Mouse (Mus musculus): Measurements from ENCODE around the gene Gm45233.
"Not testable (repeated sequence)": the region's sequence is repeated elsewhere in the genome, so short reads cannot be mapped to it uniquely, and the experiment has no call there.

Gene Gm45233

GRCm38 (mm10) chr7:43443917-43444293 is at the start of gene Gm45233, which contains the start of gene Etfb:
TSS of gene Gm45233 (plus strand) at chr7:43444128.
TSS of gene Etfb (plus strand) at chr7:43444083.
- peak; percentile 93 for DNase-seq (ENCODE audit: low spot score)

- no peak for DNase-seq (ENCODE audit: low spot score)
Measured at GRCm38 (mm10) chr7:43399501-43399900, 44.4 kb upstream of the Gm45233 start.

DNA sequence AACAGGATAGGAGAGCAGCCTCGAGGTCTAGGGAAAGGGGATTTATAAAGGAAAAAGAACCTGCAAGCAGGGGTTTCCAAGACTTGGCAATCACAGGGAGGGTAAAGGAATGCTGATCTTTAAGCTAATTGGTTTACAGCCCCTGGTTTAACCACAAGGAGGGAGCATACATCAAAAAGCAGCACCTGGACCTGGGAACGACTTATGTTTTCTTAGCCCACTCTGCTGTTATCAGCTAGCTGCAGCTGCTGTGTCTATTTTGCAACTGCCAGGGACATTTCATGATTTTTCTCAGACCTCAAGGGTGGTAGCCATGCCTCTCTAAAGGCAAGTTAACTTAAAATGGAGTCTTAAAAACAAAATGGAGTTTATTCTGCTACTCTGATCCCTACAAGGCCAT is 41.2 kb upstream of the Gm45233 start:
- DNase-seq (ENCODE audit: low spot score), result no peak

DNA sequence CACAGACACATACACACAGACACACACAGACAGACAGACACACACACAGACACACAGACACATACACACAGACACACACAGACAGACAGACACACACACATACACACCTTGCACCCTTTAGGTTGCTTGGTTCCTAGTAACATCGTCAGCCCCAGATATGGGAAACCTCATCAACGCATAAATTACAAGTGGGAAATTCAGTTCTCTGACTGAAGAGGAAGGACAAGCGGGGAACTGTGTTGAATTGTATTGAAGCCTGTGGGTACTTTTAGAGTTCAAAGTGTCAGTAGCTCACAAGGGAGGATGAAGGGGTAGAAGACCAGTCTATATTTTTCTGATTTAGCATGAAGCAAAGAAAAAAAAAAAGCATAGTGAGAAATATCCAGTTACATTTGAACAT is 36.4 kb upstream of the Gm45233 start:
- no peak for DNase-seq (ENCODE audit: low spot score)

DNA sequence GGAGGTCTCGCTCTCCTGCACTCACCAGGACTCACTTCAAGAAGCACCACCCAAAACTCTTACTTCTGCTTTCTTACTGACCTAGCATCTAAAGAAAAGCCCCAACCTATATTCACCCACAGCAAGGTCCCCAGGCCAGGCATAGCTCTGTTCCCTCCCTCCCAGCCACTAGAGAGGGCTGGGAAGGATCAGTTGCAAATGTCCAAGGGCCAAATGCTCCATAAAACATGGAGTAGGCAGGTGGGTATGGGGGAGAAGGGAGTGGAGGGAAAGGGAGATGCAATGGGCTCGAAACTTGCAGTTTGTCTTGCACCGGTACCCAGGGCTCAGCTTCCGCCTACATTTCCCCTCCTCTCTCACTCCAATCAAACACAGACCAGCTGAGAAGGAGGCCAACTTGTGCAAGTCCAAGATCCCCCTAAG is 35.8 kb upstream of the Gm45233 start, which contains the start of gene Siglecg:
Siglecg (plus strand) TSS at position 74 of the 423 bp plus-strand sequence.
- no peak for DNase-seq (ENCODE audit: low spot score)

GRCm38 (mm10) chr7:43409084-43409483 is 34.8 kb upstream of the Gm45233 start:
- DNase-seq (ENCODE audit: low spot score), result no peak

GRCm38 (mm10) chr7:43411724-43412123 is 32.2 kb upstream of the Gm45233 start:
- not testable (repeated sequence) for DNase-seq (ENCODE audit: low spot score)

DNA sequence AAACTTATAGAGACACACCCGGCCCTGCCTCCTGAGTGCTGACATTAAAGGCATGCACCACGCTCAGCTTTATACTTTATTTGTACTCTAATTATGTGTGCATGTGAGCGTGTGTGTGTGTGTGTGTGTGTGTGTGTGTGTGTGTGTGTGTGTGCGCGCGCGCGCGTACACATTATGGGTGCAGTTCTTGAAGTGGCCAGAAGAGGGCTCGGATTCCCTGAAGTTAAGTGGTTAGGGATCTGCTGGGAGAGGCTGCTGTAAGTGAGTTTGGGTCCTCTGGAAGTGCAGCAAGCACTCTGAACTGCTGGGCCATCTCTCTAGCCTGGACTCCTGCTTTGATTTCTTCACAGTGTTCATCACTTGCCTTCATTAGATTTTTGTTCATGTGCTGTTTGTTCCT is 26.6 kb upstream of the Gm45233 start:
- DNase-seq (ENCODE audit: low spot score), result no peak

- peak; percentile 57 for DNase-seq (ENCODE audit: low spot score)
Measured at GRCm38 (mm10) chr7:43422995-43423617, 20.8 kb upstream of the Gm45233 start.

GRCm38 (mm10) chr7:43423991-43424625 is 19.8 kb upstream of the Gm45233 start:
- no peak for DNase-seq (ENCODE audit: low spot score)

GRCm38 (mm10) chr7:43427406-43427805 is 16.5 kb upstream of the Gm45233 start, which contains the start of gene Lim2:
TSS of gene Lim2 (plus strand) at chr7:43427670.
- DNase-seq (ENCODE audit: low spot score), result no peak

- DNase-seq (ENCODE audit: low spot score), result no peak
Measured at GRCm38 (mm10) chr7:43429500-43429899, 14.4 kb upstream of the Gm45233 start.

GRCm38 (mm10) chr7:43432891-43433290 is 11.0 kb upstream of the Gm45233 start:
- no peak for DNase-seq (ENCODE audit: low spot score)

- DNase-seq (ENCODE audit: low spot score), result no peak
Measured at GRCm38 (mm10) chr7:43434676-43435075, 9.3 kb upstream of the Gm45233 start.

DNA sequence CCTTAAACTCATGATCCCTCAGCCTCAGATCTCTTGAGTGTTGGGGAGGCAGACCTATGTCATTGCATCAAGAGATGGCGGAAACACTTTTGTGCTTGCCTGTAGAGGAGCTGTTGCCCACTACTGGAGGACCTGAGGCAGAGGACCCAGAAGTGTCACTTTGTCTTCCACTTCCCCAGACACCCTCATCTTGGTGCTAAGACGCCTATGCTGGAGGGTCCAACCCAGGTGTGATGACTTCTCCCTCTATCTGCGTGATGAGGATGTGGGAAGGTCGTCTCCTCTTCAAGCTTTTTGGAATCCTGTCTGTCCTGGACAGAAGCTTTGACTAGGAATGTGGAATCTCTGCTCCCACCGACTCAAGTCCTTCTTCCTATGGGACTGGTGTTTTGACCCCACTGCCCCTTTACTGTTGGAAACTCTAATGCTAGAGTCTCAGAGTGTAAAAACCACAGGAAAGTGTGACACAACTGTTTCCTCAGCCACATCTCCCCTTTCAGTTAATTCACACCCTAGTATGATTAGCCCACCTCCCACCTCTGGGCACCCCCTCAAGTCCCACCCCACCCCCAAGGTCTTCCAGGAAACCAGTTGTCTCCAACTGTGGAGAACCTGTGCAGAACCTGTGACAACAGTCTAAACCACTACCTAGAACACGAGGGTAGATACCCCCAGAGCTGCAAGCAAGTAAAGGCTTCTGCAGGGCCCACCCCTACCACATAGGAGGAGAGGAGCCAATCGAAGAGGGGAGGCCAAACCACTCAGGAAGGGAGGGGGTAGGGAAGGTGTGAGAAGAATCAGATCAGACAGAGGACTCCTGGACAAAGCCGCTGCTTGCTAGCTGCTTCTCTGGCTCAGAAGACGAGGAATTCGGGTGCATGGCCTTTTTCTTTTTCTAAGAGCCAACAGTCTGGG is 7.3 kb upstream of the Gm45233 start, which contains the start of gene Nkg7:
Nkg7 (plus strand) TSS at position 733 of the 915 bp plus-strand sequence.
- DNase-seq (ENCODE audit: low spot score), result no peak

DNA sequence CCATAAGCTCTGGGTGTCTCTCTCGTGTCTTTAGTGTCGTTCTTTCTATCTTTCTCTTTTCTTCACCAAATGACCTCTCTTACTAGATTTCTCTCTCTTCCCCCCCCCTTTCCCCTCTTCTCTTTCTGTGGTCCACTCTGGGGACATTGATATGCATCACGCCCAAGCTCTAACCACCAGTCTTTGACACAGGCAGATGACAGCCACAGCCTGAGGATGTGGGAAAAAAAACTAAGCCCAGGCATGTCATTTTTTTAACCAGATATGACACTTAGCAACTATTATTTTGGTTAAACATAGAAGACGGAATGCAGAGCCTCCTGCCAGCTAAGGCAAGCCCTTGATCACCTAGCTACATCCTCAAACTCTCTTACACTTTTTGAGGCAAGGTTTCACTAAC is 5.3 kb upstream of the Gm45233 start:
- no peak for DNase-seq (ENCODE audit: low spot score)

DNA sequence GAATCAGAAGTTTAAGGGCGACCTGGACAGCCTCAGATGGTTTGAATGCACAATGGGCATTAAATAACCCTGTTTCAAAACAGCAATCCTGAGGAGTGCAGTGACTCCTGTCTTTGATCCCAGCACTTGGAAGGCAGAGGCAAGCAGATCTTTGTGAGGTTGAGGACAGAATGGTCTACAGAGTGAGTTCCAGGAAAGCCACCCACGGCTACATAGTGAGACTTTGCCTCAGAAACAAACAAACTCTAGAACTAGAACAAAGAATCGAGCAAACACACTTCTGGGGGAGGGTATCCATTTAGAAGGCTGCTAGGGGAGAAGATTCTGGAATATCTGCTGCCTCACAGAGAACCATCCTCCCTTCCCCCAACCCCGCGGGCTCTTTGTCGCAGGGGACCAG is 3.4 kb upstream of the Gm45233 start, which contains the start of gene Cldnd2:
Cldnd2 (plus strand) TSS at position 301 of the 400 bp plus-strand sequence.
- no peak for DNase-seq (ENCODE audit: low spot score)

GRCm38 (mm10) chr7:43441071-43441470 is 2.9 kb upstream of the Gm45233 start:
- DNase-seq (ENCODE audit: low spot score), result no peak

- DNase-seq (ENCODE audit: low spot score), result no peak
Measured at GRCm38 (mm10) chr7:43442684-43443083, 1.2 kb upstream of the Gm45233 start.

DNA sequence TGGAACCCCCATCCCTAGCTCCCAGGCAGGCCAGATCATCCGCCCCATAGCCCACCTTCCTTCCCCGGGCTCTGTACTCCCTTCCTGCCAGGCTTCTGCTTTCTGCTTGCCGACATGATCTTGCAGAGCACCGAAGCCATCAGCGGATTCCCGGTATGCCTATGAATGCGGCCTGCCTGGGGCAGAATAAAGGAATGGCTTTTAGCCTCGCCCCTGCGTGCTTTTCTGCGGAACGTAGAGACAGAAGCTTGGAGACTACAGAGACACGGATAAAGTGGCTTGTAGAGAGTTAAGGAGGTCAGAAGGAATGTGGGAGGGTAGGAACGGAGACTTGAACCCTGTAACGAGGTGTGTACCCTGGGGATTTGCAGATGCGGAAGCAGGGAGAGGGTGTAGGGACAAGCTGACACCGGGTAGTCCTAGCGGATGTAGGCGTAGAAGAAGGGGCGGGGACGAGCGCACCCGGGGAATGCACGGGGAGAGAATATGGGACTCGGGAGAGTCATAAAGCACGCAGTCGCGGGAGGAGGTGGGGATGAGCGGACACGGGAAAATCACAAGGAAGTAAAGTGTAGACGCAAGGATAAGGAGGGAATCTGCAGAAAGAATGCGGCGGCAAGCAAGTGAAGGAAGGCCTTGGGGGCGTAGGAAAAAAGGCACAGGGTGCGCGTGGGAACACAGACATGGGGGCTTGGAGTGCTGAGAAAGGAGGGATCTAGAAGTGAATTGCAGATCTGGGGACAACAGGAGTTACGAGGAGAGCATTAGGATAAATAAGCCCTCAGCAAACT is 607 bp upstream of the Gm45233 start:
- DNase-seq (ENCODE audit: low spot score), result peak; percentile 59

DNA sequence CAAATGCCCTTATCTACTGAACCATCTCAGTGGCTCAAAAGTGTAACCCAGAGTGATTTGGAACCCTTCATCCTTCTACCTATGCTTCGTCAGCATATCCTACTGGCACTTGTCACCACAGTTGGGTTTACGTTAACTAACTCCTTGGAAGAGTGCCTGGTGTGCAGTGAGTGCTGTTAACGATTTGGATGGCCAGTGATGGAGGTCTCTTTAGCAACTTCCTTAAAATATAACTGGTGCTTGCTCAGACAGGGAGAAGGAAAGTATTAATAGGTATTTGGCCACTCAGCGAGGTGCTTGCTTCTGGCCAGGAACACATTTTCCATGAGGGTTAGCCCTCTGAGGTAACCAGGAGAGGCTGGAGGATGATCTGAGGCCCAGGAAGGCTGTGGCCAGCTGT is 3.9 kb downstream of the Gm45233 start:
- DNase-seq (ENCODE audit: low spot score), result no peak

DNA sequence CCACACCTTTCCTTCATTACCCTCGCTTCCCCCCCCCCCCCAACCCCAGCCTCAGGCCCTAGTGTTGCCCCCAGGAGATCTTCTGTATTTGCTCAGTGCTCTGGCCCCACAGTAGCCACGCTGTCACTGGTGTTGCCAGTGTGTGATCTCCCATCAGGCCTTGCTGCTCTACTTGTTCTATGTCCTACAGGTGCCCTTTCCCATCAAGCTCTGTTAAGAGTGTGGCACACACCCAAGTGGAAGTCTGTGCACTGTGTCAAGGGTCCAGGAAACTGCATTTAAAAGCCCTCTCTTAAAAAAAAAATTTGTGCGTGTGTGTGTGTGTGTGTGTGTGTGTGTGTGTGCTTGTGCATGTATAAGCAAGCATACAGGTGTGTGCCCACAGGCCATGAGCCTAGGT is 4.3 kb downstream of the Gm45233 start:
- DNase-seq (ENCODE audit: low spot score), result no peak
